Mouse (Mus musculus): ENCODE measurements around the gene Rundc3a. TPM values are rescaled to one million over a fixed set of nuclear protein-coding genes. Genes with fewer than 3 reads are reported as not detected.
"Not testable (repeated sequence)": the region's sequence is repeated elsewhere in the genome, so short reads cannot be mapped to it uniquely, and the experiment has no call there.

The Rundc3a gene
- total RNA-seq, 2 experiments from 2014 or later, result 441 to 469 TPM

- DNase-seq (ENCODE audit: low spot score in 2 of 2), result no peak
- intact Hi-C loops (cut with DNase I), result loop anchor here (2.0 kb wide), 1 partner anchor 97 kb away; no protein-coding TSS in a partner anchor
These were observed 12.5 kb downstream of the Rundc3a start for GRCm38 (mm10) chr11:102405544-102406285.

- no peak for DNase-seq (ENCODE audit: low spot score in 2 of 2)
- intact Hi-C loops (cut with DNase I), result loop anchor here (2.0 kb wide), 1 partner anchor 98 kb away; no protein-coding TSS in a partner anchor
These were observed 13.2 kb downstream of the Rundc3a start for GRCm38 (mm10) chr11:102406401-102406800.

GRCm38 (mm10) chr11:102406900-102407833, 14.0 kb downstream of the Rundc3a start:
- intact Hi-C loops (cut with DNase I), result loop anchor here (1.0 to 2.0 kb wide), 4 partner anchors 10 to 111 kb away; partner anchors contain the start of gene Atxn7l3
- DNase-seq (ENCODE audit: low spot score in 2 of 2), result peak; percentile 86 to 90

GRCm38 (mm10) chr11:102407834-102408215, 14.6 kb downstream of the Rundc3a start, which contains the start of gene Slc25a39:
Slc25a39 (minus strand) TSS chr11:102407946.
- no peak for DNase-seq (ENCODE audit: low spot score in 2 of 2)
- intact Hi-C loops (cut with DNase I), result loop anchor here (1.0 to 2.0 kb wide), 5 partner anchors 11 to 112 kb away; partner anchors contain the start of genes Atxn7l3 and Ubtf

- peak; percentile 97 to 99 for DNase-seq (ENCODE audit: low spot score in 2 of 2)
- intact Hi-C loops (cut with DNase I), result loop anchor here (1.0 kb wide), 1 partner anchor 89 kb away; the partner anchor contains the start of gene Ubtf
These were observed 15.2 kb downstream of the Rundc3a start for GRCm38 (mm10) chr11:102408344-102408876.

- no peak for DNase-seq (ENCODE audit: low spot score in 2 of 2)
- intact Hi-C loops (cut with DNase I), result loop anchor here (1.0 kb wide), 1 partner anchor 90 kb away; the partner anchor contains the start of gene Ubtf
These were observed 15.9 kb downstream of the Rundc3a start for GRCm38 (mm10) chr11:102408888-102409794.

GRCm38 (mm10) chr11:102409795-102410330, 16.7 kb downstream of the Rundc3a start:
- DNase-seq (ENCODE audit: low spot score in 2 of 2), result no peak
- intact Hi-C loops (cut with DNase I), result loop anchor here (2.0 kb wide), 1 partner anchor 21 kb away; the partner anchor contains the start of gene Grn

- intact Hi-C loops (cut with DNase I), result loop anchor here (2.0 kb wide), 1 partner anchor 20 kb away; the partner anchor contains the start of gene Grn
- not testable (repeated sequence) for DNase-seq (ENCODE audit: low spot score in 2 of 2)
These were observed 17.1 kb downstream of the Rundc3a start for GRCm38 (mm10) chr11:102410345-102410744.

GRCm38 (mm10) chr11:102411061-102411460, 17.9 kb downstream of the Rundc3a start:
- no peak for DNase-seq (ENCODE audit: low spot score in 2 of 2)
- intact Hi-C loops (cut with DNase I), result loop anchor here (2.0 kb wide), 1 partner anchor 20 kb away; the partner anchor contains the start of gene Grn

- intact Hi-C loops (cut with DNase I), result loop anchor here (2.0 kb wide), 1 partner anchor 19 kb away; the partner anchor contains the start of gene Grn
These were observed 18.5 kb downstream of the Rundc3a start for GRCm38 (mm10) chr11:102411704-102412103.

GRCm38 (mm10) chr11:102413059-102413458, 19.9 kb downstream of the Rundc3a start:
- no peak for DNase-seq (ENCODE audit: low spot score in 2 of 2)
- intact Hi-C loops (cut with DNase I), result no loop called here

More at GRCm38 (mm10) chr11:102411704-102412103, 18.5 kb downstream of the Rundc3a start:
- DNase-seq (ENCODE audit: low spot score in 2 of 2), result peak; percentile 88 to 89

GRCm38 (mm10) chr11:102415034-102415802, 22.0 kb downstream of the Rundc3a start:
- intact Hi-C loops (cut with DNase I), result no loop called here
- DNase-seq (ENCODE audit: low spot score in 2 of 2), result no peak

- no peak for DNase-seq (ENCODE audit: low spot score in 2 of 2)
- intact Hi-C loops (cut with DNase I), result no loop called here
These were observed 24.0 kb downstream of the Rundc3a start for GRCm38 (mm10) chr11:102417160-102417559.

- intact Hi-C loops (cut with DNase I), result no loop called here
- no peak for DNase-seq (ENCODE audit: low spot score in 2 of 2)
These were observed 25.7 kb downstream of the Rundc3a start for GRCm38 (mm10) chr11:102418887-102419286.

GRCm38 (mm10) chr11:102421559-102421958, 28.4 kb downstream of the Rundc3a start:
- no peak for DNase-seq (ENCODE audit: low spot score in 2 of 2)
- intact Hi-C loops (cut with DNase I), result no loop called here

- intact Hi-C loops (cut with DNase I), result no loop called here
These were observed 31.5 kb downstream of the Rundc3a start for GRCm38 (mm10) chr11:102424666-102425065.

More at GRCm38 (mm10) chr11:102424666-102425065, 31.5 kb downstream of the Rundc3a start:
- no peak for DNase-seq (ENCODE audit: low spot score in 2 of 2)
